Mouse (Mus musculus) forebrain, embryonic 16.5 days (tissue): ENCODE data around the gene Ect2. TPM values are rescaled to one million over a fixed set of nuclear protein-coding genes. Genes with fewer than 3 reads are reported as not detected.

Experiments used
- ATAC-seq: fragments of 200-750 bp; cut with Nextera tagmentation; 2 replicates; pipeline ENCODE4 v1.8.0; 2017; ENCODE audit warnings: mild to moderate bottlenecking, moderate library complexity
- H3K27ac ChIP-seq: fragments of 300-500 bp; sonication (generic); 2 replicates; pipeline ENCODE4 v1.5.1; 2014; ENCODE audit warnings: low read length, control low read depth
- H3K27me3 ChIP-seq: fragments of 300-500 bp; sonication (generic); replicated peaks from 2 replicates; pipeline ENCODE4 v1.6.1; 2014; ENCODE audit warnings: low read length; ENCODE audit not compliant: control insufficient read depth, insufficient read depth
- H3K36me3 ChIP-seq: fragments of 300-500 bp; sonication (generic); 2 replicates; pipeline ENCODE4 v1.6.1; 2014; ENCODE audit not compliant: control insufficient read depth, insufficient read depth
- H3K4me1 ChIP-seq: fragments of 300-500 bp; sonication (generic); replicated peaks from 2 replicates; pipeline ENCODE4 v1.6.1; 2014; ENCODE audit warnings: low read length; ENCODE audit not compliant: control insufficient read depth, insufficient read depth
- H3K4me2 ChIP-seq: fragments of 300-500 bp; sonication (generic); 2 replicates; pipeline ENCODE4 v1.6.1; 2014; ENCODE audit warnings: mild to moderate bottlenecking, low read length, control low read depth
- H3K4me3 ChIP-seq: fragments of 300-500 bp; sonication (generic); replicated peaks from 2 replicates; pipeline ENCODE4 v1.5.1; 2014; ENCODE audit warnings: mild to moderate bottlenecking, low read length, control low read depth
- H3K9ac ChIP-seq: fragments of 300-500 bp; sonication (generic); replicated peaks from 2 replicates; pipeline ENCODE4 v1.6.1; 2014; ENCODE audit warnings: low read depth, low read length, control low read depth
- H3K9me3 ChIP-seq: fragments of 300-500 bp; sonication (generic); 2 replicates; pipeline ENCODE4 v1.6.1; 2016; ENCODE audit warnings: low read length; ENCODE audit not compliant: control insufficient read depth
- WGBS: fragments of 180-500 bp; shearing (Covaris S2); extraction: QIAGEN DNeasy Blood & Tissue Kit; methylation state at CpG from one replicate; pipeline ENCODE4 v1.1.7; 2014; 5-methylcytosine and 5-hydroxymethylcytosine counted together
- polyA plus RNA-seq: library from polyadenylated mRNA; unstranded; fragments of >200 nt; fragmentation: Nextera tagmentation; extraction: Ambion mirVana; gene quantifications from 2 replicates; pipeline ENCODE4 v1.2.1, GENCODE M21; 2015

The Ect2 gene
- polyA plus RNA-seq, 1 experiment from 2014 or later = 26.2 TPM

- WGBS = 77% methylated on average over 12 of the region's 12 CpGs
- no peak; the same call in 1 of the 2 replicates for ATAC-seq
- peak overlapping the region; percentile 28 for H3K4me2 ChIP-seq
These were observed 93.2 kb downstream of the Ect2 start for GRCm38 (mm10) chr3:27060441-27060840.

GRCm38 (mm10) chr3:27059529-27060322, 94.0 kb downstream of the Ect2 start:
- Histone ChIP-seq H3K4me2 (peak overlapping the region; percentile 28), H3K27ac (no peak overlapping the region), H3K36me3 (no peaks in the 10 kb centered on the region), H3K27me3 (no peaks in the 10 kb centered on the region), H3K9me3 (0 out of 2 replicates have a peak, but pooled peaks cover 2% of the 10 kb centered on the region), H3K4me3 (no peak overlapping the region), H3K9ac (no peak overlapping the region), H3K4me1 (peaks cover 12% of the 10 kb centered on the region; the same call in 1 of the 2 replicates)
- 14% methylated on average over 12 of the region's 12 CpGs for WGBS
- peak; percentile 77 for ATAC-seq

More at GRCm38 (mm10) chr3:27060441-27060840, 93.2 kb downstream of the Ect2 start:
- no peaks in the 10 kb centered on the region for H3K27me3 ChIP-seq
- H3K9ac ChIP-seq = no peak overlapping the region
- H3K4me1 ChIP-seq = peaks cover 12% of the 10 kb centered on the region; the same call in 1 of the 2 replicates
- 0 out of 2 replicates have a peak, but pooled peaks cover 2% of the 10 kb centered on the region for H3K9me3 ChIP-seq
- no peak overlapping the region for H3K4me3 ChIP-seq
- H3K27ac ChIP-seq = no peak overlapping the region
- no peaks in the 10 kb centered on the region for H3K36me3 ChIP-seq

GRCm38 (mm10) chr3:27055471-27055870, 98.2 kb downstream of the Ect2 start:
- no peaks in the 10 kb centered on the region for H3K36me3 ChIP-seq
- H3K9me3 ChIP-seq = 0 out of 2 replicates have a peak, but pooled peaks cover 2% of the 10 kb centered on the region
- H3K4me2 ChIP-seq = no peak overlapping the region
- H3K9ac ChIP-seq = no peak overlapping the region
- no peaks in the 10 kb centered on the region for H3K27me3 ChIP-seq
- H3K4me1 ChIP-seq = peaks cover 10% of the 10 kb centered on the region; the same call in 1 of the 2 replicates
- no peak overlapping the region for H3K4me3 ChIP-seq
- H3K27ac ChIP-seq = no peak overlapping the region
- ATAC-seq = no peak
- WGBS = 92% methylated on average over 3 of the region's 3 CpGs

- Histone ChIP-seq H3K4me1 (peaks cover 5% of the 10 kb centered on the region; the same call in 1 of the 2 replicates), H3K4me3 (no peak overlapping the region), H3K36me3 (no peaks in the 10 kb centered on the region), H3K4me2 (no peak overlapping the region), H3K9me3 (0 out of 2 replicates have a peak, but pooled peaks cover 2% of the 10 kb centered on the region), H3K27ac (no peak overlapping the region), H3K9ac (no peak overlapping the region), H3K27me3 (no peaks in the 10 kb centered on the region)
- WGBS = 74% methylated on average over 2 of the region's 2 CpGs
- ATAC-seq = no peak
These were observed 98.9 kb downstream of the Ect2 start for GRCm38 (mm10) chr3:27054766-27055165.

Other genes starting within 250 kb of the Ect2 start
- gene Nceh1, start 29.1 kb upstream of the Ect2 start, polyA plus RNA-seq = 6.7 and 8.5 TPM in 2 replicates
- 0.04 and 0.12 TPM in 2 replicates for gene Tnfsf10, start 163.2 kb upstream of the Ect2 start, polyA plus RNA-seq
- gene Ghsr, start 217.5 kb upstream of the Ect2 start, polyA plus RNA-seq = 0.05 and 0.09 TPM in 2 replicates